Mouse (Mus musculus) MEL (cell line): ENCODE data around the gene Fmo5. TPM values are rescaled to one million over a fixed set of nuclear protein-coding genes. Genes with fewer than 3 reads are reported as not detected.

ENCODE experiments used
- DNase-seq: peaks from one replicate; pipeline ENCODE4 v3.0.0; 2011; ENCODE audit warnings: low read depth, low spot score
- H3K27ac ChIP-seq: 2 replicates; pipeline ENCODE4 v1.5.1; 2012; ENCODE audit warnings: low read depth, mild to moderate bottlenecking, control low read depth, low read length, moderate library complexity; ENCODE audit not compliant: control insufficient read depth
- H3K27me3 ChIP-seq, 2 experiments: fragments of 150-350 bp in 1 of 2; sonication (generic) in 1 of 2; 2 replicates each; pipeline ENCODE4 v1.6.1; 2012; ENCODE audit warnings: low read length in 2 of 2, mild to moderate bottlenecking in 2 of 2, improper control_type of control experiment in 1 of 2, moderate library complexity in 1 of 2; ENCODE audit not compliant: insufficient read depth in 2 of 2, control insufficient read depth in 1 of 2
- H3K36me3 ChIP-seq, 2 experiments: 2 replicates each; pipeline ENCODE4 v1.6.1; 2012 to 2014; ENCODE audit warnings: low read length in 2 of 2, improper control_type of control experiment in 1 of 2, inconsistent platforms in 1 of 2, mild to moderate bottlenecking in 1 of 2; ENCODE audit not compliant: insufficient read depth in 2 of 2, control insufficient read depth in 1 of 2
- H3K4me1 ChIP-seq, 2 experiments: fragments of 150-350 bp in 1 of 2; sonication (generic) in 1 of 2; 2 replicates each; pipeline ENCODE4 v1.6.1; 2012; ENCODE audit warnings: low read length in 2 of 2, improper control_type of control experiment in 1 of 2, mild to moderate bottlenecking in 1 of 2; ENCODE audit not compliant: insufficient read depth in 2 of 2, control insufficient read depth in 1 of 2
- H3K4me3 ChIP-seq, 2 experiments: fragments of 150-350 bp in 1 of 2; sonication (generic) in 1 of 2; 2 replicates each; pipeline ENCODE4 v1.5.1; 2012; ENCODE audit warnings: low read depth in 2 of 2, low read length in 2 of 2, mild to moderate bottlenecking in 2 of 2, moderate library complexity in 2 of 2, control low read depth in 1 of 2, improper control_type of control experiment in 1 of 2; ENCODE audit not compliant: control insufficient read depth in 1 of 2, insufficient read depth in 1 of 2
- H3K79me2 ChIP-seq: 2 replicates; pipeline ENCODE4 v1.6.1; 2012; ENCODE audit warnings: mild to moderate bottlenecking, low read length, moderate library complexity; ENCODE audit not compliant: control insufficient read depth, poor library complexity, insufficient read depth
- H3K9ac ChIP-seq: 2 replicates; pipeline ENCODE4 v1.6.1; 2012; ENCODE audit warnings: low read depth, mild to moderate bottlenecking, control low read depth, low read length, moderate library complexity; ENCODE audit not compliant: control insufficient read depth, poor library complexity, severe bottlenecking
- H3K9me3 ChIP-seq: fragments of 150-350 bp; sonication (generic); replicated peaks from 2 replicates; pipeline ENCODE4 v1.6.1; 2012; ENCODE audit warnings: mild to moderate bottlenecking, low read length, improper control_type of control experiment, moderate library complexity; ENCODE audit not compliant: insufficient read depth
- CTCF ChIP-seq, 3 experiments: IDR thresholded peaks in 2 of 3; conservative IDR thresholded peaks in 1 of 3; 2 replicates each; pipeline ENCODE4 v1.5.1; 2011 to 2012; ENCODE audit warnings: low read length in 3 of 3, low read depth in 2 of 3, mild to moderate bottlenecking in 2 of 3, improper control_type of control experiment in 1 of 3, inconsistent platforms in 1 of 3, mixed read lengths in 1 of 3, moderate library complexity in 1 of 3; ENCODE audit not compliant: control insufficient read depth in 1 of 3, insufficient read depth in 1 of 3, poor library complexity in 1 of 3, severe bottlenecking in 1 of 3
- ELF1 ChIP-seq: IDR thresholded peaks from 2 replicates; pipeline ENCODE4 v1.6.1; 2014; ENCODE audit warnings: low read depth, mild to moderate bottlenecking, inconsistent platforms, low read length, improper control_type of control experiment, moderate library complexity
- EP300 ChIP-seq, 2 experiments: IDR thresholded peaks; 2 replicates each; pipeline ENCODE4 v1.6.1; 2011; ENCODE audit warnings: improper control_type of control experiment in 2 of 2, low read length in 2 of 2, low read depth in 1 of 2, mild to moderate bottlenecking in 1 of 2
- ETS1 ChIP-seq: IDR thresholded peaks from 2 replicates; pipeline ENCODE4 v1.6.1; 2012; ENCODE audit warnings: low read depth, mild to moderate bottlenecking, inconsistent platforms, low read length, improper control_type of control experiment, moderate library complexity
- GATA1 ChIP-seq: IDR thresholded peaks from 2 replicates; pipeline ENCODE4 v1.6.1; 2011; ENCODE audit warnings: low read depth, low read length, improper control_type of control experiment
- HCFC1 ChIP-seq: IDR thresholded peaks from 2 replicates; pipeline ENCODE4 v1.6.1; 2012; ENCODE audit warnings: low read depth, mild to moderate bottlenecking, inconsistent platforms, low read length, improper control_type of control experiment, moderate library complexity
- JUND ChIP-seq: IDR thresholded peaks from 2 replicates; pipeline ENCODE4 v1.6.1; 2011; ENCODE audit warnings: low read depth, mild to moderate bottlenecking, improper control_type of control experiment, low read length
- KAT2A ChIP-seq: conservative IDR thresholded peaks from 2 replicates; pipeline ENCODE4 v1.6.1; 2012; ENCODE audit warnings: low read depth, low read length, improper control_type of control experiment, inconsistent platforms
- MAX ChIP-seq: IDR thresholded peaks from 2 replicates; pipeline ENCODE4 v1.6.1; 2011; ENCODE audit warnings: low read length, improper control_type of control experiment
- MAZ ChIP-seq: IDR thresholded peaks from 2 replicates; pipeline ENCODE4 v1.6.1; 2012; ENCODE audit warnings: low read depth, mild to moderate bottlenecking, inconsistent platforms, low read length, improper control_type of control experiment
- MXI1 ChIP-seq: IDR thresholded peaks from 2 replicates; pipeline ENCODE4 v1.6.1; 2011; ENCODE audit warnings: mild to moderate bottlenecking, low read depth, low read length, improper control_type of control experiment
- MYC ChIP-seq: IDR thresholded peaks from 2 replicates; pipeline ENCODE4 v1.6.1; 2011; ENCODE audit warnings: low read depth, mild to moderate bottlenecking, low read length, improper control_type of control experiment, moderate library complexity
- POLR2A ChIP-seq, 2 experiments: IDR thresholded peaks; 2 replicates each; pipeline ENCODE4 v1.6.1; 2011 to 2012; ENCODE audit warnings: low read length in 2 of 2, mild to moderate bottlenecking in 2 of 2, control low read depth in 1 of 2, improper control_type of control experiment in 1 of 2, low read depth in 1 of 2, moderate library complexity in 1 of 2; ENCODE audit not compliant: control insufficient read depth in 1 of 2, insufficient read depth in 1 of 2, poor library complexity in 1 of 2
- POLR2AphosphoS2 ChIP-seq: IDR thresholded peaks from 2 replicates; pipeline ENCODE4 v1.6.1; 2011; ENCODE audit warnings: low read length, improper control_type of control experiment
- POLR2AphosphoS5 ChIP-seq: IDR thresholded peaks from 2 replicates; pipeline ENCODE4 v1.6.1; 2012; ENCODE audit warnings: low read depth, borderline replicate concordance, mild to moderate bottlenecking, inconsistent platforms, low read length, moderate library complexity, mixed read lengths
- RAD21 ChIP-seq: IDR thresholded peaks from 2 replicates; pipeline ENCODE4 v1.6.1; 2011; ENCODE audit warnings: mild to moderate bottlenecking, low read depth, low read length, improper control_type of control experiment
- RCOR1 ChIP-seq: IDR thresholded peaks from 2 replicates; pipeline ENCODE4 v1.6.1; 2012; ENCODE audit warnings: low read depth, mild to moderate bottlenecking, inconsistent platforms, low read length, improper control_type of control experiment
- SIN3A ChIP-seq: IDR thresholded peaks from 2 replicates; pipeline ENCODE4 v1.6.1; 2012; ENCODE audit warnings: low read length, improper control_type of control experiment, inconsistent platforms
- SMC3 ChIP-seq: IDR thresholded peaks from 2 replicates; pipeline ENCODE4 v1.6.1; 2011; ENCODE audit warnings: low read depth, low read length, improper control_type of control experiment
- TAL1 ChIP-seq: IDR thresholded peaks from 2 replicates; pipeline ENCODE4 v1.6.1; 2012; ENCODE audit warnings: mild to moderate bottlenecking, inconsistent platforms, low read length, moderate library complexity, mixed read lengths
- TCF12 ChIP-seq: IDR thresholded peaks from 2 replicates; pipeline ENCODE4 v1.6.1; 2014; ENCODE audit warnings: low read depth, mild to moderate bottlenecking, inconsistent platforms, low read length, improper control_type of control experiment, moderate library complexity
- UBTF ChIP-seq: IDR thresholded peaks from 2 replicates; pipeline ENCODE4 v1.6.1; 2012; ENCODE audit warnings: low read depth, mild to moderate bottlenecking, inconsistent platforms, low read length, improper control_type of control experiment, moderate library complexity, borderline replicate concordance; ENCODE audit not compliant: insufficient read depth
- USF1 ChIP-seq: IDR thresholded peaks from 2 replicates; pipeline ENCODE4 v1.6.1; 2014; ENCODE audit warnings: low read depth, mild to moderate bottlenecking, inconsistent platforms, low read length, improper control_type of control experiment, moderate library complexity
- USF2 ChIP-seq, 2 experiments: IDR thresholded peaks; 2 replicates each; pipeline ENCODE4 v1.6.1; 2011 to 2012; ENCODE audit warnings: improper control_type of control experiment in 2 of 2, low read length in 2 of 2, borderline replicate concordance in 1 of 2, inconsistent platforms in 1 of 2, low read depth in 1 of 2, mild to moderate bottlenecking in 1 of 2; ENCODE audit not compliant: insufficient read depth in 1 of 2
- ZC3H11A ChIP-seq: IDR thresholded peaks from 2 replicates; pipeline ENCODE4 v1.6.1; 2012; ENCODE audit warnings: low read depth, mild to moderate bottlenecking, inconsistent platforms, low read length, improper control_type of control experiment
- ZNF384 ChIP-seq: IDR thresholded peaks from 2 replicates; pipeline ENCODE4 v1.6.1; 2012; ENCODE audit warnings: low read depth, mild to moderate bottlenecking, inconsistent platforms, low read length, improper control_type of control experiment
- polyA plus RNA-seq, 2 experiments: library from polyadenylated mRNA; stranded (reverse) in 1 of 2; unstranded in 1 of 2; fragments of >175 nt in 1 of 2; fragments of >200 nt in 1 of 2; gene quantifications; 2 replicates each; pipeline versions ENCODE4 v1.2.1 to v1.2.4; 2012; ENCODE audit warnings: low replicate concordance in 2 of 2, low read depth in 1 of 2; ENCODE audit not compliant: insufficient read length in 2 of 2, insufficient read depth in 1 of 2, missing spikeins in 1 of 2
- total RNA-seq: library from RNA; depleted of rRNA; stranded (reverse); fragments of 300-350 nt; gene quantifications from 2 replicates; pipeline ENCODE4 v1.2.3, GENCODE M21; 2012

Fmo5 gene
- total and polyA plus RNA-seq, 3 experiments, result 0.12 to 0.39 TPM; not detected in 1

GRCm38 (mm10) chr3:97600050-97600832, 28.4 kb upstream of the Fmo5 start:
- Histone ChIP-seq H3K4me1 (peaks cover 7 to 10% of the 10 kb centered on the region in 2 experiments; a peak in 1 of 4 replicates), H3K27ac (no peak overlapping the region), H3K9me3 (no peaks in the 10 kb centered on the region), H3K9ac (no peak overlapping the region), H3K36me3 (peaks cover 5 to 17% of the 10 kb centered on the region in 2 experiments; a peak in 3 of 4 replicates), H3K4me3 (no peak overlapping the region), H3K79me2 (peaks cover 2% of the 10 kb centered on the region; the same call in 1 of the 2 replicates), H3K27me3 (no peaks in the 10 kb centered on the region)
- TF ChIP-seq MAX (no peak; the same call in 1 of the 2 replicates), ELF1 (no peak), ETS1 (peak; percentile 5; the same call in 1 of the 2 replicates), TAL1 (0 out of 2 replicates have a peak, but pooled peaks have one; percentile 14), SMC3 (no peak), POLR2AphosphoS2 (no peak), RCOR1 (no peak; the same call in 1 of the 2 replicates), ZNF384 (peak; percentile 45; the same call in 1 of the 2 replicates), USF1 (peak; percentile 61; the same call in 1 of the 2 replicates), TCF12 (peak; percentile 62; the same call in 1 of the 2 replicates), EP300 (IDR thresholded peaks at IDR 0.05; ENCODE audit: low read depth in 1 of 2, low read length in 2 of 2) (peak; percentile 43 to 56; a peak in 2 of 4 replicates), MAZ (no peak), UBTF (no peak), RAD21 (no peak), GATA1 (peak; percentile 62), POLR2AphosphoS5 (no peak), CTCF (IDR thresholded peaks at IDR 0.05 in 2 of 3, conservative IDR thresholded peaks at IDR 0.05 in 1 of 3; ENCODE audit: control insufficient read depth in 1 of 3, insufficient read depth in 1 of 3, low read depth in 2 of 3, low read length in 3 of 3, poor library complexity in 1 of 3, severe bottlenecking in 1 of 3) (no peak)
- peak; percentile 71 for DNase-seq

GRCm38 (mm10) chr3:97609201-97609844, 19.3 kb upstream of the Fmo5 start:
- Histone ChIP-seq H3K27me3 (no peaks in the 10 kb centered on the region), H3K36me3 (peaks cover 0 to 14% of the 10 kb centered on the region in 2 experiments; a peak in 3 of 4 replicates), H3K27ac (peak overlapping the region; percentile 80), H3K4me1 (peaks cover 4 to 11% of the 10 kb centered on the region in 2 experiments), H3K4me3 (peak overlapping the region; percentile 68 to 84), H3K79me2 (peaks cover 29% of the 10 kb centered on the region), H3K9ac (peak overlapping the region; percentile 84), H3K9me3 (no peaks in the 10 kb centered on the region)
- peak; percentile 93 for DNase-seq
- TF ChIP-seq RAD21, result no peak
- no peak for TF ChIP-seq USF2 (IDR thresholded peaks at IDR 0.05; ENCODE audit: borderline replicate concordance in 1 of 2, insufficient read depth in 1 of 2, low read depth in 1 of 2, low read length in 2 of 2)
- peak; percentile 96 for TF ChIP-seq MXI1
- TF ChIP-seq GATA1, result no peak
- TF ChIP-seq ZC3H11A, result no peak
- peak; percentile 99 for TF ChIP-seq MYC
- TF ChIP-seq USF1, result 0 out of 2 replicates have a peak, but pooled peaks have one; percentile 22
- TF ChIP-seq JUND, result 0 out of 2 replicates have a peak, but pooled peaks have one; percentile 4
- peak; percentile 41; the same call in 1 of the 2 replicates for TF ChIP-seq HCFC1
- peak; percentile 81 for TF ChIP-seq UBTF
- no peak; a peak in 1 of 4 replicates for TF ChIP-seq EP300 (IDR thresholded peaks at IDR 0.05; ENCODE audit: low read depth in 1 of 2, low read length in 2 of 2)
- peak; percentile 66 to 88 (median 83) for TF ChIP-seq CTCF (IDR thresholded peaks at IDR 0.05 in 2 of 3, conservative IDR thresholded peaks at IDR 0.05 in 1 of 3; ENCODE audit: control insufficient read depth in 1 of 3, insufficient read depth in 1 of 3, low read depth in 2 of 3, low read length in 3 of 3, poor library complexity in 1 of 3, severe bottlenecking in 1 of 3)
- TF ChIP-seq MAZ, result 0 out of 2 replicates have a peak, but pooled peaks have one; percentile 32
- TF ChIP-seq SIN3A, result peak; percentile 86; the same call in 1 of the 2 replicates
- peak; percentile 88 for TF ChIP-seq ZNF384
- TF ChIP-seq KAT2A, result no peak
- no peak for TF ChIP-seq POLR2A (IDR thresholded peaks at IDR 0.05; ENCODE audit: control insufficient read depth in 1 of 2, insufficient read depth in 1 of 2, low read depth in 1 of 2, low read length in 2 of 2, poor library complexity in 1 of 2)
- peak; percentile 54 for TF ChIP-seq SMC3
- peak; percentile 95 for TF ChIP-seq MAX
